Mouse (Mus musculus) kidney, embryonic 16.5 days (tissue): ENCODE data around the gene Prdm5. TPM values are rescaled to one million over a fixed set of nuclear protein-coding genes. Genes with fewer than 3 reads are reported as not detected.

Experiments used
- ATAC-seq: fragments of 200-750 bp; cut with Nextera tagmentation; 2 replicates; pipeline ENCODE4 v1.8.0; 2017; ENCODE audit warnings: moderate TSS enrichment; ENCODE audit not compliant: low FRiP score, low TSS enrichment
- H3K27ac ChIP-seq: fragments of 300-500 bp; sonication (generic); 2 replicates; pipeline ENCODE4 v1.5.1; 2014; ENCODE audit warnings: low read length
- H3K27me3 ChIP-seq: fragments of 300-500 bp; sonication (generic); 2 replicates; pipeline ENCODE4 v1.6.1; 2014; ENCODE audit warnings: low read length, control low read depth, mixed read lengths; ENCODE audit not compliant: insufficient read depth
- H3K36me3 ChIP-seq: fragments of 300-500 bp; sonication (generic); 2 replicates; pipeline ENCODE4 v1.6.1; 2014; ENCODE audit warnings: low read length, control low read depth, mixed read lengths; ENCODE audit not compliant: insufficient read depth
- H3K4me1 ChIP-seq: fragments of 300-500 bp; sonication (generic); 2 replicates; pipeline ENCODE4 v1.6.1; 2014; ENCODE audit warnings: low read length, control low read depth, mixed read lengths; ENCODE audit not compliant: insufficient read depth
- H3K4me2 ChIP-seq: fragments of 300-500 bp; sonication (generic); replicated peaks from 2 replicates; pipeline ENCODE4 v1.6.1; 2014; ENCODE audit warnings: low read depth, low read length
- H3K4me3 ChIP-seq: fragments of 300-500 bp; sonication (generic); 2 replicates; pipeline ENCODE4 v1.5.1; 2014; ENCODE audit warnings: mild to moderate bottlenecking, low read length
- H3K9ac ChIP-seq: fragments of 300-500 bp; sonication (generic); replicated peaks from 2 replicates; pipeline ENCODE4 v1.6.1; 2014; ENCODE audit warnings: low read length
- H3K9me3 ChIP-seq: fragments of 300-500 bp; sonication (generic); 2 replicates; pipeline ENCODE4 v1.6.1; 2016; ENCODE audit warnings: low read length, control low read depth
- WGBS: fragments of 180-500 bp; shearing (Covaris S2); extraction: QIAGEN DNeasy Blood & Tissue Kit; methylation state at CpG from one replicate; pipeline ENCODE4 v1.1.7; 2014; 5-methylcytosine and 5-hydroxymethylcytosine counted together
- polyA plus RNA-seq: library from polyadenylated mRNA; unstranded; fragments of >200 nt; fragmentation: Nextera tagmentation; extraction: Ambion mirVana; gene quantifications from 2 replicates; pipeline ENCODE4 v1.2.1, GENCODE M21; 2015

Prdm5 gene
- polyA plus RNA-seq, 1 experiment from 2014 or later, result 20.3 TPM

DNA sequence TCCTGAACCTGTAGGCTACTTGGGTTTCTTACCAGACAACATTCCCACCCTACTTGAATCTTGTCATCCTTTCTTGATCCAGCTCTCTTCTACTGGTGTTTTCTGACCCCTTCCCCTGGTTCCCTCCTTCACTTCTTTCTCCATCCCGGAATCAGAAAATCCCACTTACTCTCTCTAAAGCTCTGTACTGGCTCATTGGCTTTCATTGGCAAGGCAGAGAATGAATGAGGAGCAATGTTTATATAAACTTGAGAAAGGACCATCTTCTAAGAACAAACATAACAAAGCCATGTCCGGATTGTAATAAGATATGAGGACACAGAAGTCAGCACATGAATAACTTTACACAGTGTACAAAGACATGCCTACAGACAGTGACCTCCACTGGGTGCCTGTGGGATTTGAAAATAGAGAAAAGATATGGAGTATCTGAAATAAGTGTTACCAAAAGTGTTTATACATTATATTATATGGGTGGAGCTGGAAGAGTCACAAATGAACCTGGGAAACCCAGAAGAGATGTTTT, 127.9 kb downstream of the Prdm5 start:
- Histone ChIP-seq H3K27me3 (no peaks in the 10 kb centered on the region), H3K4me1 (no peaks in the 10 kb centered on the region), H3K9ac (no peak overlapping the region), H3K27ac (peak overlapping the region; percentile 15; the same call in 1 of the 2 replicates), H3K9me3 (no peaks in the 10 kb centered on the region), H3K4me2 (no peak overlapping the region), H3K36me3 (peaks cover 10% of the 10 kb centered on the region; the same call in 1 of the 2 replicates), H3K4me3 (no peak overlapping the region)
- ATAC-seq, result peak; percentile 80; the same call in 1 of the 2 replicates
- 36% methylated on average over 2 of the region's 2 CpGs for WGBS

DNA sequence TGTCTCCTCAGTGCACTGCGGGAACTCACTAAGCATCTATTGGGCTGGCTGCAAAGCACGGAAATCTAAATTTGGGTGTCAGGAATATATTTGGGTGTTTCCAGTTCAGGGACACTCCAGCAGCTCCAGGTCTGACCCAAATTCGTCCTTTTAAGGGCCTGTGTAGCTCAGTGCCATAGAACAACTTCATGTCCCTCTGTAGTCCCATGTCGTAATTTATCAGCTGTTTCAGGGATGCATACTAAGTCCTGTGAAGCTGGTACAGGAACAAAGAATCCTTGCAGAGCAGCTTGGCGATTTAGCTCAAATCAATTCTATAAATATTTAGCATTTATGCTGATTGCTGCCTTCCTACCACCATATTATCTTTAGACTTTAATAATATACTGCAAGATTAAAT, 136.6 kb downstream of the Prdm5 start:
- Histone ChIP-seq H3K36me3 (0 out of 2 replicates have a peak, but pooled peaks cover 10% of the 10 kb centered on the region), H3K4me1 (no peaks in the 10 kb centered on the region), H3K9me3 (no peaks in the 10 kb centered on the region), H3K4me3 (no peak overlapping the region), H3K27ac (no peak overlapping the region), H3K4me2 (no peak overlapping the region), H3K27me3 (no peaks in the 10 kb centered on the region), H3K9ac (no peak overlapping the region)
- ATAC-seq, result no peak
- 80% methylated on average over 5 of the region's 5 CpGs for WGBS

DNA sequence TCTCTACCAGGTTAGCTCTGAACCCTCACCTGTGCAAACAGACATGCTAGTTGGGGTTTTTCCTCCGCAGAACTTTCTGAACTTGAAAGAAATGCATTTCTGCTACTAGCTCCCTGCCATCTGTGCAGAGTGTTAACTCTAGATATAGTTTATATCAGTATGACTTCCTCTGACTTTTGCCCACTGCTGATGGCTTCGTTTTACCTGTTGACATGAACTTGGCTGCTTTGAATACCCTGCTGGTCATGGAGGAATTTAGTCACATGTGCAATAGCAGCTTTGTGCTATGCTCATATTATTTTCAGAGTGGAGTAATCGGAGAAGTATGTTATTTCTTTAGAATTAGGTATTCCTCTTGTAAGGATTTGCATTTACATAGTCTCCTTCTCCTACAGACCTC, 142.9 kb downstream of the Prdm5 start:
- H3K27ac ChIP-seq, result no peak overlapping the region
- WGBS, result 83% methylated on average over 3 of the region's 3 CpGs

DNA sequence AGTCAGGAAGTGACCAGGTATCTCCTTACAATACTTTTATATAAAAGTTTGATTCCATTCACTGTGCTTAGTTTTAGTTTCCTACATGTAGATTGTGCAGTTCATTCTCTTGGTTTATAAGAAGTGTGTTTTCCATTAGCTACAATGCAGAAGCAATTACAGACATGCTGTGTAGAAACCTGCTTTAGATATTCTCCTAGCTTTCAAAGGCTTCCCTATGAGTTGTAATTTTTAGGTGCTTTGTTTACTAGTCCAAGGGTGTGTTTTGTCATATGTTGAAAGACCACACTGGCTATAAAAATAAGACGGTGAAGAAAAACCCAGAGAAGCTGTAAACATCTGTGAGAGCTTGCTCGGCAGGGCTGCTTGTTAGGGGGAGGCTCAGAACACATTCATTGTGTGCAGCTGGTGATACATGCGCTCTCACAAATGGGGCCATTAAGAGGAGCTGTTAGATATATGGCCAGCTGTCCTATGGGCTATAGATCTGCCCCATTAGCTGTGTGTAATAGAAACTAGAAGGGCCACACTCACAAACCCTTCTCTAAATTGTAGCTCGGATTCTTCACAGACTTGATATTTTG, 144.8 kb downstream of the Prdm5 start:
- Histone ChIP-seq H3K36me3 (no peaks in the 10 kb centered on the region), H3K4me3 (no peak overlapping the region), H3K27ac (no peak overlapping the region), H3K4me1 (0 out of 2 replicates have a peak, but pooled peaks cover 3% of the 10 kb centered on the region), H3K9ac (no peak overlapping the region), H3K4me2 (no peak overlapping the region), H3K9me3 (no peaks in the 10 kb centered on the region), H3K27me3 (no peaks in the 10 kb centered on the region)
- 35% methylated on average over 4 of the region's 4 CpGs for WGBS
- ATAC-seq, result peak; percentile 69; the same call in 1 of the 2 replicates

More for the DNA sequence above, 142.9 kb downstream of the Prdm5 start:
- H3K27me3 ChIP-seq, result no peaks in the 10 kb centered on the region
- no peaks in the 10 kb centered on the region for H3K9me3 ChIP-seq
- H3K36me3 ChIP-seq, result 0 out of 2 replicates have a peak, but pooled peaks cover 3% of the 10 kb centered on the region
- H3K9ac ChIP-seq, result no peak overlapping the region
- no peak for ATAC-seq
- H3K4me3 ChIP-seq, result no peak overlapping the region
- 0 out of 2 replicates have a peak, but pooled peaks cover 3% of the 10 kb centered on the region for H3K4me1 ChIP-seq
- no peak overlapping the region for H3K4me2 ChIP-seq

DNA sequence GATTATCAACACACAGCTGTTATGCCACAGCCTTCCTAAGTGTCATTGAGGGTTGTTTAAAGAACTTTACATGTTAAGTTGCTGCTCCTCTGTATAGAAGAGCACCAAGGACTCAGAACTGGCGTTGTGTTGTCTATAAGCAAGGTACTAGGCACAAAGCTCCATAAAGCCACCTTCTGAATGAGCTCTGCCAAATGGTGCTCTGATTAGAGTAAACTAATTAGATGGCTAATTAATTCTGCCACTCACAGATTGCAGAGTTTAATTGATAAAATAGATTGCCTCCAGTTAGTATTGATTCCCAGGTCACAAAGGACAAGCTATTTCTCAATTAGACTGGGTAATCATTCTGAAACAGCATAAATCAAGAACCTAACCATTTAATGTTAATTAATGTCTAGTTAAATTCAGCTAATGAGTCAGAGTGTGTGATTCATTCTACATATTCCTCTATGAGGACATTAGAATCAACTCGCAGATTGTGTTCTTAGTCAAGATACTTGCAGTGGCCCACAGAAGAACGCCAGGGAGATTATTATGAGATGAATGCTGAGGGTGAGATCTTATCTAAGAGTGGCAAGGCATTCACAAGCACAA, 147.0 kb downstream of the Prdm5 start:
- no peak for ATAC-seq
- H3K9me3 ChIP-seq, result no peaks in the 10 kb centered on the region
- 0 out of 2 replicates have a peak, but pooled peaks cover 3% of the 10 kb centered on the region for H3K4me1 ChIP-seq
- H3K36me3 ChIP-seq, result no peaks in the 10 kb centered on the region
- H3K9ac ChIP-seq, result no peak overlapping the region
- no peaks in the 10 kb centered on the region for H3K27me3 ChIP-seq
- H3K4me2 ChIP-seq, result no peak overlapping the region
- WGBS, result 83% methylated on average over 3 of the region's 3 CpGs
- no peak overlapping the region for H3K27ac ChIP-seq
- H3K4me3 ChIP-seq, result no peak overlapping the region

DNA sequence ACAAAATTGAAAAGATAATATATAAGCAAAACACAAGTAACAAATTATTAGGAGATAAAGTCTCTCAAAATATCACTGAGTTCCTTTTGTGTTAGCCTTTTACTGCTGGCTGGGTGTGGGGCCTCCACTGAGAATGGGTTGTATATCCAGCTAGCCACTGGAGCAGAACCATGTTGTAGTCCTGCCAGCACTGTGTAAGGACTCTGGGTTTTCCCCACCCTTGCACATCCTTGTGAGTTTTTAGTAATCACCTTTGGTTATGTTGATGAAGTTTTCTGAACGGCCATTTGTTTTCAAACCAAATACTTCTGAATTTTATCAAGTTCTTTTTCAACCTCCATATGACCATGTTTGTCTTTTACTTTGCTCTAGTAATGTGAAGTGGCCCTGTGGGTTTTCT, 151.7 kb downstream of the Prdm5 start:
- H3K27ac ChIP-seq, result no peak overlapping the region
- H3K9me3 ChIP-seq, result no peaks in the 10 kb centered on the region
- H3K27me3 ChIP-seq, result no peaks in the 10 kb centered on the region
- 76% methylated on average over 1 of the region's 1 CpGs for WGBS
- H3K4me3 ChIP-seq, result no peak overlapping the region
- H3K9ac ChIP-seq, result no peak overlapping the region
- H3K36me3 ChIP-seq, result peaks cover 5% of the 10 kb centered on the region; the same call in 1 of the 2 replicates
- H3K4me1 ChIP-seq, result no peaks in the 10 kb centered on the region
- no peak overlapping the region for H3K4me2 ChIP-seq
- no peak for ATAC-seq

DNA sequence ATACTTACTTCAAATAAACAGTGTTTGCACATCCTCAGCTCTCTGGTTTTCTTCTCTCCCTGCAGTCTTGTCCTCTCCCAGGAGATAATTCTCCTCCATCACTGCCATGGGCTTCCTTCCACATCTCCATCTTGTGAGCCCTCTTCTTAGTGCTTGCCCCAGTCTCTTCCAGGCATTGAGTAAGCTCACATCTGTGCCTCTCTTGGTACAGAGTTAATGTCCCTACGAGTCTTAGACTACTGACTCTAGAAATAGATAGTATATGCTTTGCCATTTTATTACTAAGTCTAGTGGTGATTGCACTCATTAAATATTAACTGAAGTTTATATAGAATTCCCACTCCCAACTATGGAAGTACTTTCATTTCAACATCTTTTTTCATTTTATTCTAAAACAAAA, 154.0 kb downstream of the Prdm5 start:
- no peak overlapping the region for H3K9ac ChIP-seq
- H3K4me3 ChIP-seq, result no peak overlapping the region
- H3K27me3 ChIP-seq, result no peaks in the 10 kb centered on the region
- WGBS, result 85% methylated on average over 1 of the region's 1 CpGs
- H3K27ac ChIP-seq, result no peak overlapping the region
- peaks cover 7% of the 10 kb centered on the region; the same call in 1 of the 2 replicates for H3K36me3 ChIP-seq
- no peaks in the 10 kb centered on the region for H3K4me1 ChIP-seq
- no peaks in the 10 kb centered on the region for H3K9me3 ChIP-seq
- no peak for ATAC-seq
- H3K4me2 ChIP-seq, result no peak overlapping the region

DNA sequence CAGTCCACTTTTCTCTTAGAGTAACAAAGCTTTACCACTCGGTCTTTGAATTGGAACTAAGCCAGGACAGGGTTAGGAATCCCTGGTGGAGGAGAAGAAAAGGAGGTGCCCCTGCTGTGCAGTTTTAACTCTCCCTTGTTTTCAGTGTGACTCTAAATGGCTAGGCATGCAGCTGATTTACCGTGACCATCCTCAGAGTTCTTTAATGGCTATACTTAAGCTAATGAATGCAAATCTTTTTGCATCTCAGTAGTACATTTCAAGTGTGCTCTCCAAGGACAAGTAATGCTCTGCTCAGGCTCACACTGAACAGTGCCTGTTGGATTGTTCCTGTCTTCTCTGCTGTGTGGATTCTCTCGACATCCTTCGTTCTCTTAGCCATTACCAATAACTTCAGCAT, 154.4 kb downstream of the Prdm5 start:
- ATAC-seq, result no peak
- peaks cover 7% of the 10 kb centered on the region; the same call in 1 of the 2 replicates for H3K36me3 ChIP-seq
- H3K27ac ChIP-seq, result no peak overlapping the region
- no peak overlapping the region for H3K4me3 ChIP-seq
- no peak overlapping the region for H3K9ac ChIP-seq
- no peaks in the 10 kb centered on the region for H3K9me3 ChIP-seq
- 54% methylated on average over 4 of the region's 4 CpGs for WGBS
- H3K4me1 ChIP-seq, result no peaks in the 10 kb centered on the region
- no peaks in the 10 kb centered on the region for H3K27me3 ChIP-seq
- no peak overlapping the region for H3K4me2 ChIP-seq

DNA sequence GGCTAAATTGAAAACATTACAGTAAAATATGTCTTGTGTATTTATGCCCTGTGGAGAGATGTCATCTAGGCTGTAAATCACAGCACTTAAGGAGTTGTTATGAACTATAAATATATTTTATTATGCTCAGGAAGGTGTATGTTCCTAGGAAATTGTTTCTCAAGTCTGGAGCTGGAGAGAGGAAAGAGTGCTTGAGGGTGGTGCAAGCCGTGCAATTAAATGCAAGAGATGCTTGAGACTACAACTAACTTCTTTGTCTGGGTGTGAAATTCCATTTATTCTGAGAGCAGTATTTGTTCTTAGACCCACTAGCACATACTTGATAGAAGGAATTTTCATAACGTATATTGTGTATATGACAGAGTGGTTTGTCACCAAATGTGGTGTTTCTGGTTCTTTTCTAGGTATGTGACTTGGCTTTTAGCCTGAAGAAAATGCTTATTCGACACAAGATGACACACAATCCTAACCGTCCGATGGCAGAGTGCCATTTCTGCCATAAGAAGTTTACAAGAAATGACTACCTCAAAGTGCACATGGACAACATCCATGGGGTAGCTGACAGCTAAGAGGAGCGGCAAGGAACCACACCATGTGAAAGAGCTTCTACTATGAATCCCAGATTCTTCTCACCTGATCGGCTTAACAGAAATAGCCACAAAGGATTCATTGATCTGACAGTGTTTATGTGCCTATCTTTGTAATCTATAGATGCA, 156.9 kb downstream of the Prdm5 start:
- no peak for ATAC-seq
- H3K4me2 ChIP-seq, result no peak overlapping the region
- H3K4me1 ChIP-seq, result no peaks in the 10 kb centered on the region
- H3K27ac ChIP-seq, result no peak overlapping the region
- H3K27me3 ChIP-seq, result no peaks in the 10 kb centered on the region
- no peak overlapping the region for H3K9ac ChIP-seq
- H3K4me3 ChIP-seq, result no peak overlapping the region
- H3K36me3 ChIP-seq, result peaks cover 7% of the 10 kb centered on the region; the same call in 1 of the 2 replicates
- 79% methylated on average over 7 of the region's 7 CpGs for WGBS
- H3K9me3 ChIP-seq, result no peaks in the 10 kb centered on the region
